29 mouse cellular contexts compared by ENCODE assay signal in genomic region chr5:144322717-144323116, GRCm38 (mm10). TPM values are rescaled to one million over a fixed set of nuclear protein-coding genes. Genes with fewer than 3 reads are reported as not detected.
DNase-seq lines count a peak whose midpoint lies in the region; ATAC-seq and TF ChIP-seq lines count a peak whose summit lies in the region.
"Had no signal": no experiment of that assay in that cellular context is flagged by ENCODE, and none has a peak within 500 bp of the region (broad histone marks: within the 10 kb centered on the region; RNA-seq: fewer than 3 reads in every experiment).

No protein-coding gene starts in this region.

- no peak for TF ChIP-seq EP300 in liver, postnatal 0 days (IDR thresholded peaks at IDR 0.05; ENCODE audit: low read depth)
- TF ChIP-seq EP300 in stomach, postnatal 0 days (optimal IDR thresholded peaks at IDR 0.05): no peak

- no peak overlapping the region for H3K9ac ChIP-seq in liver, postnatal 0 days (replicated peaks)
- H3K9ac ChIP-seq in stomach, postnatal 0 days (ENCODE audit: low read length): no peak overlapping the region
- H3K9ac ChIP-seq: embryonic facial prominence, embryonic 13.5 days; forebrain, embryonic 12.5 days; forebrain, embryonic 15.5 days; heart, embryonic 12.5 days; heart, embryonic 15.5 days; hindbrain, embryonic 14.5 days had no signal

- H3K27me3 ChIP-seq in liver, postnatal 0 days (ENCODE audit: insufficient read depth, low read length): no peaks in the 10 kb centered on the region
- H3K27me3 ChIP-seq in small intestine, adult 2 months (ENCODE audit: control insufficient read depth, insufficient read depth, low read length): no peaks in the 10 kb centered on the region
- no peaks in the 10 kb centered on the region for H3K27me3 ChIP-seq in stomach, postnatal 0 days (ENCODE audit: control insufficient read depth, insufficient read depth, low read length)
- H3K27me3 ChIP-seq: CH12.LX; embryonic facial prominence, embryonic 13.5 days; forebrain, embryonic 12.5 days; forebrain, embryonic 15.5 days; heart, embryonic 12.5 days; heart, embryonic 15.5 days; Patski had no signal

- 62% methylated on average over 3 of the region's 3 CpGs for WGBS in liver, postnatal 0 days (ENCODE audit: insufficient replicate concordance)
- WGBS in small intestine, adult 2 months: 70% methylated on average over 3 of the region's 3 CpGs
- 73% methylated on average over 3 of the region's 3 CpGs for WGBS in stomach, postnatal 0 days

- no peak for TF ChIP-seq POLR2A in small intestine, adult 2 months (IDR thresholded peaks at IDR 0.05; ENCODE audit: low read depth, low read length)

- no peaks in the 10 kb centered on the region for H3K36me3 ChIP-seq in liver, postnatal 0 days (replicated peaks; ENCODE audit: insufficient read depth, low read length)
- peaks cover 15% of the 10 kb centered on the region for H3K36me3 ChIP-seq in small intestine, adult 2 months (ENCODE audit: control insufficient read depth, insufficient read depth, low read length)
- H3K36me3 ChIP-seq in stomach, postnatal 0 days (ENCODE audit: control insufficient read depth, insufficient read depth, low read length): no peaks in the 10 kb centered on the region
- H3K36me3 ChIP-seq: embryonic facial prominence, embryonic 10.5 days; embryonic facial prominence, embryonic 13.5 days; forebrain, embryonic 12.5 days; forebrain, embryonic 15.5 days; G1E; heart, embryonic 12.5 days; heart, embryonic 15.5 days had no signal

- no peak for TF ChIP-seq CTCF in liver, postnatal 0 days (IDR thresholded peaks at IDR 0.05; ENCODE audit: low read depth)
- TF ChIP-seq CTCF in small intestine, adult 2 months (IDR thresholded peaks at IDR 0.05; ENCODE audit: extremely low read depth, insufficient read length, insufficient replicate concordance, low read depth, low read length): no peak
- no peak for TF ChIP-seq CTCF in stomach, postnatal 0 days (IDR thresholded peaks at IDR 0.05; ENCODE audit: low read depth)

- no peaks in the 10 kb centered on the region for H3K9me3 ChIP-seq in liver, postnatal 0 days (ENCODE audit: low read length)
- H3K9me3 ChIP-seq in stomach, postnatal 0 days (ENCODE audit: control insufficient read depth, low read length): no peaks in the 10 kb centered on the region
- H3K9me3 ChIP-seq: embryonic facial prominence, embryonic 10.5 days; embryonic facial prominence, embryonic 13.5 days; forebrain, embryonic 12.5 days; forebrain, embryonic 15.5 days; G1E; heart, embryonic 12.5 days; heart, embryonic 15.5 days had no signal

- H3K27ac ChIP-seq in liver, postnatal 0 days (ENCODE audit: low read depth): 0 out of 2 replicates have a peak overlapping the region, but pooled peaks have one; percentile 6
- H3K27ac ChIP-seq in small intestine, adult 2 months (ENCODE audit: insufficient read depth, low read depth, low read length): peak overlapping the region; percentile 42
- peak overlapping the region; percentile 63 for H3K27ac ChIP-seq in stomach, postnatal 0 days (replicated peaks)
- H3K27ac ChIP-seq: embryonic facial prominence, embryonic 10.5 days; embryonic facial prominence, embryonic 13.5 days; forebrain, embryonic 12.5 days; forebrain, embryonic 15.5 days; heart, embryonic 15.5 days; hindbrain, embryonic 14.5 days; hindbrain, postnatal 0 days had no signal

- no peak overlapping the region for H3K4me2 ChIP-seq in liver, postnatal 0 days (ENCODE audit: low read depth, low read length)
- no peak overlapping the region for H3K4me2 ChIP-seq in stomach, postnatal 0 days (replicated peaks; ENCODE audit: low read depth)
- H3K4me2 ChIP-seq: embryonic facial prominence, embryonic 13.5 days; forebrain, embryonic 12.5 days; forebrain, embryonic 15.5 days; heart, embryonic 12.5 days; heart, embryonic 15.5 days; hindbrain, embryonic 14.5 days had no signal

- DNase-seq in heart, adult 11 months: peak; percentile 73
- no peak for DNase-seq in heart, adult 18-20 months
- no peak for DNase-seq in liver, postnatal 0 days
- DNase-seq in liver: no peak
- DNase-seq in stomach, postnatal 0 days (ENCODE audit: low spot score): no peak
- DNase-seq in kidney, adult 11 months: no peak
- DNase-seq: adrenal gland, postnatal 25 days; B cell, adult 2 months; cerebellum, adult 11-12 months; cerebellum, adult 8-10 months; cerebellum, postnatal 10 days; cerebellum, postnatal 36 days; embryo, embryonic 11 days; gastrocnemius, postnatal 25 days; heart, postnatal 14 days; heart, postnatal 4 days had no signal

- no peak overlapping the region for H3K4me3 ChIP-seq in liver, postnatal 0 days (ENCODE audit: low read depth, low read length)
- H3K4me3 ChIP-seq in small intestine, adult 2 months (ENCODE audit: low read depth, low read length): no peak overlapping the region
- no peak overlapping the region for H3K4me3 ChIP-seq in stomach, postnatal 0 days (ENCODE audit: low read depth, low read length)
- H3K4me3 ChIP-seq: embryonic facial prominence, embryonic 10.5 days; embryonic facial prominence, embryonic 13.5 days; erythroblast, embryonic 14.5 days; forebrain, embryonic 12.5 days; forebrain, embryonic 15.5 days; heart, embryonic 12.5 days; heart, embryonic 15.5 days had no signal

- H3K4me1 ChIP-seq in liver, postnatal 0 days (ENCODE audit: insufficient read depth): no peaks in the 10 kb centered on the region; the same call in 1 of the 2 replicates
- peaks cover 23% of the 10 kb centered on the region for H3K4me1 ChIP-seq in small intestine, adult 2 months (ENCODE audit: control insufficient read depth, insufficient read depth, insufficient read length, low read length)
- H3K4me1 ChIP-seq in stomach, postnatal 0 days (replicated peaks; ENCODE audit: control insufficient read depth, insufficient read depth): peaks cover 2% of the 10 kb centered on the region
- H3K4me1 ChIP-seq: forebrain, embryonic 15.5 days had no signal

- ATAC-seq in liver, postnatal 0 days: no peak
- ATAC-seq in stomach, postnatal 0 days (ENCODE audit: low FRiP score, low TSS enrichment): no peak
- ATAC-seq: forebrain, embryonic 15.5 days; hindbrain, postnatal 0 days; Patski had no signal

RNA-seq across cellular contexts. Expression of gene Baiap2l1, which starts 35.2 kb away (rescaled TPM):
- total RNA-seq in heart, adult 18-20 months (2021): 1 to 10 TPM; 7.2 to 7.4 TPM
- 12.3 and 13.3 TPM in 2 replicates for polyA plus RNA-seq in liver, postnatal 0 days (2015; fragmentation: Nextera tagmentation; extraction: Ambion mirVana)
- 31.3 and 49.1 TPM in 2 replicates for polyA plus RNA-seq in small intestine, adult 2 months (2012; rRNA removed)
- 25.3 and 26.8 TPM in 2 replicates for polyA plus RNA-seq in stomach, postnatal 0 days (2015; fragmentation: Nextera tagmentation; extraction: Ambion mirVana)
- polyA plus RNA-seq: erythroblast, embryonic 14.5 days; G1E had no signal

Comparison
In these comparisons a context has a peak if more than half of its experiments do, and no peak if none do; other contexts are left out.
1. H3K27ac ChIP-seq: peak in every context shown above with its lines; median percentile 63 in stomach, postnatal 0 days; 42 in small intestine, adult 2 months; 6 in liver, postnatal 0 days.